Mouse (Mus musculus): Measurements from ENCODE around the gene Rpgrip1.
"Not testable (repeated sequence)": the region's sequence is repeated elsewhere in the genome, so short reads cannot be mapped to it uniquely, and the experiment has no call there.

Gene Rpgrip1

DNA sequence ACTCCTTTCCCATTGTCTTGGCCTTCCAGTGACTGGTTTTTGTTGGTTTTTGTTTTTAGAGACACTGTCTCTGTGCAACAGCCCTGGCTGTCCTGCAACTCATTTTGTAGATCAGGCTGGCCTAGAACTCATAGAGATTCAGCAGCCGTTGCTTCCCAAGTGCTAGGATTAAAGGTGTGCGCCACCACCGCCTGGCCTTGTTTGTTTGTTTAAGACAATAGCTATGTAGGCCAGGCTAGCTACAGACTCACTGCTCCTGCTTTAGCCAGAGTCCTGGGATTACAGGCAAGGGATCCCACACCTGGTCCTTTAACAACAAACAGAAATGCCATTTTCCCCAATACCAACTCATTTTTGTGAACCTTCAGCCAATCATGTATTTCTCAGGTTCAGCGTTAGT, at the start of gene Rpgrip1:
Gene Rpgrip1, plus strand, starts transcription at position 359 of the 400 bp plus-strand sequence.
- DNase-seq: no peak

- DNase-seq: no peak
Measured at GRCm38 (mm10) chr14:52060800-52061199, 49.7 kb upstream of the Rpgrip1 start.

GRCm38 (mm10) chr14:52061798-52062197, 48.7 kb upstream of the Rpgrip1 start:
- DNase-seq: no peak

DNA sequence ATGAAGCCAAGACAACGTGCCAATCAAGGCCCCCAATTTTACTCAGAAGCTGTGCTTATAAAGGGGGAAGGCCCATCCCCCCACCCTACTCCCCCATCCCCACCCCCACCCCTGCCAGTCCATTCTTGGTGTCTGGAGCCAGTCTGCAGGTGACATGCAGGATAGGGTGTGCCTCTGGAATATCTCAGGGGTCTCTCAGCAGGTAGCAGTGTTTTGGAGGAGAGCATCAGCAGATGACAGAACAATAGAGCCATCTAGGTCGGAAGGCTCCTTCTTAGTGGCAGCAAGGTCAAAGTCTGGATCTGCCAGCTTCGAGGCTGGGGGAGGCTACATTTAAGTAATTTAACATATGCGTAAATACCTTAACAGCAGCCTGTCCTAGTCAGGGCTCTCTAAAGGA, 44.4 kb upstream of the Rpgrip1 start:
- DNase-seq: no peak

- DNase-seq: no peak
Measured at GRCm38 (mm10) chr14:52071599-52072137, 38.8 kb upstream of the Rpgrip1 start.

GRCm38 (mm10) chr14:52083083-52083482, 27.4 kb upstream of the Rpgrip1 start:
- DNase-seq: no peak

GRCm38 (mm10) chr14:52094533-52094932, 16.0 kb upstream of the Rpgrip1 start:
- DNase-seq: no peak

DNA sequence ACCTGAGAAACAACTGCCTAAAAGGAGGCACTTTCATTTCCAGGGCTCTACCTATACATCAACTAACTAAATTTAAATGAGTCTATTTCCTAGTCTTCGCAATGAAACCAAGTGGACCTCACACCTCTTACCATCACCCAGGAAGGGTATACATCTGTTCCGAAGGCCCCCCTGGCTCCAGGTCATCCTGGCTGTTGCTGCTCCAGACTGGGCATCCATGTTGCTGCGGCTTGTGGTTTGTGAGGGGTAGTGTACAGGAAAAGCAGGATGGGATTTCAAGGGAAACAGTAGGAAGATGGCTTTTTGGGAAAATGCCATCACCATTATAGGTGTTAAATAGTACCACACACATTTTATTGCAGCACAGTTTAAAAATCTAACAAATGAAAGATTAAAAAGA, 13.3 kb upstream of the Rpgrip1 start:
- DNase-seq: not testable (repeated sequence)

DNA sequence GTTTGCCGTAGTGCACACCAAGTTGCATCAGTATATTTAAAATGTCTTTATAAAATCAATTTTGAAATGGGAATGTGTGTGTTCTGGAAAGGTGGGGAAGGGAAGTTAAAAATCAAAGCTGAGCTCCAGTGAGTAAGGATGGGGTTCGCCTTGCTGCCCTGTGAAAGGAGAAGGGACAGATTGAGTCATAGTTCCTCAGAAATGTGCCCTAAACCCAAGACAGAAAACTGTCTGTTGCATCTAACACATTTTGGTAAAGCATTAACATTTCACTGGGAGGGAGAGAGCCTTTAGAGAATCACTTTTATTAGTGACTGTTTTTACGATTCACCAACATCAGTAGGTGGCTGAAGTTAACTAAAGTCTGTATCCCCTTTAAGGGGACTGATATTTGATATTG, 12.1 kb upstream of the Rpgrip1 start:
- DNase-seq: not testable (repeated sequence)

DNA sequence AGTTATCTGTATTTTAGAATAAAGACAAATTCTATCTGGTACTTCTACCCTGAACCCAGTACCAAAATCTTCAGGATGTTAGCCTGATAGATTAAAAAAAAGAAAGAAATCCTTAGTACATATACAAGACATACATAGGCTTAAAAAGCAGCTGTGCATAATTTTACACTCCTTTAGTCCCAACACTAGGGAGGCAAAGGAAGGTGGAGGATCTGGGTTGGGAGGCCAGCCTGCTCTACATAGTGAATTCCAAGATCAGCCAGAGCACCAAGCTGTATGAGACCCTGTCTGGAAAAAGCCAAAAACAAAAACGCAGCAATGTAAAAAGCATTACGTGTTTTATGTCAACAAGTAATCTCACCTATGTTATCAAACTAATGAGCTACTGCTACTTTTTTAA, 10.9 kb upstream of the Rpgrip1 start:
- no peak for DNase-seq

DNA sequence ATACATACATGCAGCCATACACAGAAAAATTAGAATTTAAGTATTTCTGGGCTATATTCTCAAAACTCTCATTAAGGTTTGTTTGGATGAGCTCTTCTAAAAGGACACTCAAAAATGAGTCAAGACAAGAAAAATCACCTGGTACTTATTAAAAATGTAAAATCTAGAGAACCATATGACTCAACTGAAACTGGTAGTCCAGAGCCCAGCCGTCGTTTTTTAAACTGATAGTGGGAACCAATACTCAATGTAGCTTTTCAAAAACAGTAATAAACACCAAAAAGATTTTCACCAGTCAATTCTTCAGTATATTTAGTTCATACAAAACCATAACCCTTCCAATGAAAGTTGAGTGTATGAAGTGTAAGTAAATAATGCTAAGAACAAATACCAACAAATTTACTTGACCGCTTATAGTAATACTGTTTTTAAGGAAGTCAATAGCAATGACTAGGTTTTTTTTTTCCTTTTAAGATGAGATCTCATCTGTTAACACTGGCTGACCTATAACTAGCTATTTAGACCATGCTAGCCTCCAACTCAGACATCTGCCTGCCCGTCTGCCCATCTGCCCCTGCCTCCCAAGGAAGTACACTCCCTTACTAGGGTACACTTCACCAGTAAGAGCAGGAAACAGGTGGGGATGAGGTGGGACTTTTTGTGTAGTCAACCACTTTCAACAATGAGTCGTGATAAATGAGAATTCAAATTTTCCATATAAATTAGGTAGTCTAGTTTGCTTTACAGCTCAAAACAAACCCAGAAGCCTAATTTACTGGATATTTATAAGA, 10.1 kb upstream of the Rpgrip1 start:
- no peak for DNase-seq

DNA sequence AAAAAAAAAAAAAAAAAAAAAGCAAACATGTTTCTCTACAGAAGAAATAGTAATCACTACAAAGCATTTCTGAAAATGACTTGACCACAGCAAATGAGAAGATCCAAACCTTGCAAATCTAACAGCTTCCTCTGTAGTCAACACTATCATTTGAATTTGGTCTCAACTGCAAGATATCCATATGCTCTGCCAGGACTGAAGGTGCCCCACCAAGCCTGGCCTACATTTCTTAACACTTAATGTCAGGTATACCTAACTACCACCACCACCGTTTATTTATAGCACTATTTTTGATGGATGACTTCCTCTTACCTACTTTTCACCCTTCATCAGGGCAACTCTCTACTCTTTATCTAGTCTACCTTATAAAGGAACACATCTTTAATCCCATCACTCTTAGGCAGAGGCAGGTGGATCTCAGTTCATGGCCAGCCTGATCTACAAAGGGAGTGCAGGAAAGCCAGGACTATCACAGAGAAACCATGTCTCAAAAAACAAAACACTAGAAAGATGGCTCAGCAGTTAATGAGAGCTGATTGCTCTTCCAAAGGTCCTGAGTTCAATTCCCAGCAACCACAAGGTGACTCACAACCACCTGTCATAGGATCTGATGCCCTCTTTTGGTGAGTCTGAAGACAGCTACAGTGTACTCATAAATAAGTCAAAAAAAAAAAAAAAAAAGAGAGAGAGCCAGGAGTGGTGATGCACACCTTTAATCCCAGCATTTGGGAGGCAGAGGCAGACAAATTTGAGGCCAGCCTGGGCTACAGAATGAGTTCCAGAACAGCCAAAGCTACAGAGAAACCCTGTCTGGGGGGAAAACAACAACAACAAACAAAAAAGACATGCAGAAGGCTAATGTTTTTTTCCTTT, 9.0 kb upstream of the Rpgrip1 start:
- no peak for DNase-seq

GRCm38 (mm10) chr14:52103474-52103855, 7.0 kb upstream of the Rpgrip1 start:
- no peak for DNase-seq

DNA sequence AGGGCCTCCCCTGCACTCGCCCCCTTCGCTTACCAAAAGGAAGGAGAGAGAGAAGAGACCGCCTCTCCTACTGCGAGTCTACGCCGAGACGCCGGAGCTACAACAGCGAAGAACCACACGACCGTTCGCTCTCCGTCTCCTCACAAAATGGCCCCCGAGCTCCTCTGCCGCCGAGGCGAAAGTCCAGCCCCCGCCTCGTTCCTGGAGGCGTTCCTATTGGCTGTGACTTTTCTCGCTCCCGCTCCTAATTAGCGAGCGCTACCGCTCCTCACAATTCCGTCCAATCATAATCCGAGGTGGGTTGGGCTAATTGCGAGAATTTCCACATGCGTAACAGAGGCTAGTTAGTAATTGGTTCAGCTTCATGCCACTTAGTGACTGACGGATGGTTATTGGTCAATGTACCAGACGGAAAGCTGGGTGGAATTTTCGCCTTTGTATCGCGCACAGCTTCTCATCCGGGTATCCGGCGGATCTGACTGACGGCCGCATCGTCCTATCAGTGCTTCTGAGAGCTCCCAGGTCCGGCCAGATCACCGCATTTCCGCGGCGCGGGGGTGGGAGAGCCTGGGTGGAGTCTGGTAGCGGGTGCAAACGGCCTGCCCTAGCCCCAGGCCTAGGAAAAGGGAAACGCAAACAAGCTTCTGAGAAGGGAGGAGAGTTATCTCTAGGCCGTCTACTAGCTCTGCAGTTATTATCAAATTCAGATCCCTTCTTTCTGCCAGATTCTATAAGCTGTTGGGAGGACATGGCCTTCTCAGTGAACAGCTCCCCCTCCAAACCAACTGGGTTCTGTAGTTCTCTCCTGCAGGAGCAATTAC, 6.4 kb upstream of the Rpgrip1 start, which contains the start of gene Hnrnpc:
Gene Hnrnpc, minus strand, starts transcription at position 173 of the 821 bp plus-strand sequence.
- DNase-seq: peak; percentile 100

DNA sequence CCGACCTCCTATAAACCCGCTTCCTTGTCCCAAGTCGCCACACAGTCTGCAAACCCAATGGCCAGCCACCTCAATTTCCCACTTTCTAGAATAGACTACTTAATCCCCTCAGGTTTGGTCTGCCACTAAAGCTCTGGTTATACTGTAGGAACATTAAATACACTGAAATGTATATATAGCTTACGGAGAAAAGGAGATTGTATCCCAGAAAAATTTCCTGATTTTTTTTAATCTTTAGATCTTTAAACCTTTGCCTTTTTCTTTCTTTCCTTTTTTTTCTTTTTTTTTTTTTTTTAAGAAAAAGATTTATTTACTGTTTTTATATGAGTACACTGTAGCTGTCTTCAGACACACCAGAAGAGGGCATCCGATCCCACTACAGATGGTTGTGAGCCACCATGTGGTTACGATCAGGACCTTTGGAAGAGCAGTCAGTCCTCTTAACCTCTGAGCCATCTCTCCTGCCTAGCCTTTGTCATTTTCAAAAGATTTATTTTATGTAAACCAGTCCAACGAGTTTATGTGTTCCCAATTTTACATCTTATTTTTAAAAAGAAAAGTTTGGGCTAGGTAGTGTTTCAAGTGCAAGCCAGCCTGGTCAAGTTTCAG, 5.7 kb upstream of the Rpgrip1 start:
- no peak for DNase-seq

DNA sequence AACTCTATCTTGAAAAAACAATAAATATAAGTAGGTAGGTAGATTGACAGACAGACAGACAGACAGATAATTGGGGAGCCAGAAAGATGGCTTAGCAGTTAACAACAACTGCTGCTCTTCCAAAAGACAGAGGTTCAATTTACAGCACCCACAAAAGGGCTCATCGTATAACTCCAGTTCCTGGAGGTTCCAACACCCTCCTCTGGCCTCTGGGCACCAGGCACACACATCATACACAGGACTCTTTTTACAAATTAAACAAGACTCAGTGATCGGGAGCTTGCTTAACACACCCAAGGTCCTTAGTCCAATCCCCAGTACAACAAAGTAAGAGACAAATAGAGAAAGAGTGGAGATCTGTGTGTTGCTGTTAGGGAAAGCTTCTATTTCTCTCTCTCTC, 5.2 kb upstream of the Rpgrip1 start:
- no peak for DNase-seq

GRCm38 (mm10) chr14:52106741-52107140, 3.8 kb upstream of the Rpgrip1 start:
- no peak for DNase-seq

- DNase-seq: no peak
Measured at GRCm38 (mm10) chr14:52108025-52108424, 2.5 kb upstream of the Rpgrip1 start.

- no peak for DNase-seq
Measured at GRCm38 (mm10) chr14:52114101-52114500, 3.6 kb downstream of the Rpgrip1 start.

DNA sequence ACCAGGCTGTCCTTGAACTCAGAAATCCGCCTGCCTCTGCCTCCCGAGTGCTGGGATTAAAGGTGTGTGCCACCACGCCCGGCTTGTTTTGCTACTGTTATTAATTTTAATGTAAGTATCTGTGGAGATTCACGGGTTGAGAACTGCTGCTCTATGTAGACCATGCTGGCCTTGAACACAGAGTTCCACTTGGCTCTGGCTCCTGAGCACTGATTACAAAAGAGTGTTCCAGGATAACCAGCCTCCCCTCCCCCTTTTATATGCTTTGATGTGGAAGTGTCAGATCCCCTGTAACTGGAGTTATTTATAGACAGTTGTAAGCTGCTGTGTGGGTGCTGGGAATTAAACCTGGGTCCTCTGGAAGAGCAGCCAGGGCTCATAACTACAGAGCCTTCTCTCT, 6.7 kb downstream of the Rpgrip1 start:
- DNase-seq: no peak

GRCm38 (mm10) chr14:52118456-52118822, 7.9 kb downstream of the Rpgrip1 start:
- DNase-seq: no peak
